8 mouse cellular contexts compared by ENCODE assay signal in the genomic region with DNA sequence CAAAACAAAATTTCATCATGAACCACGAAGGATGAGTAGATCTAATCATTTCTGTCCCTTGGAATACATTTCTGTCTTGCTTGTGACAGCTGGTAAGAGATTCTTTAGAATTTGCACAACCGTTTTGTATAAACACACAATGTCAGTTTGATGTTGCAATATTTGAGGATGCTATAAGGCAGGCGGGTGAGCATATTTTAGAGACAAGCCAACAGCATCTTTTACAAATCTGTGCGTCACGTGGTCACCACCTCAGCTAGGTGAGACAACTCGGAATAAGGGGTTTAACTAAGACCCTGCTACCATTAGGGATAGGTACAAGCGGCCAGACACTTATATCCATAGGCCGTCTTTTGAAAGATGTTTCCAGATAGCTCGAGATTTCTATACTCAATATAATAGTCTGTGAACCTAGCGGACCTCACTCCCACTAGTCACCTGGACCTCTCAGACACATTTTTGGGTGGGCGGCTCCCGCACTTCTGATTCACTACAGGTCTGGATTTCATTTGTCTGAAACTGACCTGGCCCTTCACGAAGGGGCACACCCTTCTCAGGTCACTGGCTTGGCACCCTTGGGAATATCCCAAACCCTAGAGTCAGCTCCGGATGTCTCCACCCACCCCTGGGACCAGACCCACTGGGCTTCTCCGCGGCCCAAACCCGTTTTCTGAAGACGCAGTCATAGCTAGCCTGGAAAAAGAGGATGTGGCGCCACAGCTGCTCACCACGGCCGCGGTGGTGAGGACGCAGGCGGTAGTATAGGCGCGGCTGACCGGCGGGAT. TPM values are rescaled to one million over a fixed set of nuclear protein-coding genes. Genes with fewer than 3 reads are reported as not detected.
DNase-seq lines count a peak whose midpoint lies in the region; ATAC-seq lines count a peak whose summit lies in the region.

No protein-coding gene starts in this region.

- H3K4me3 ChIP-seq in erythroblast, embryonic 14.5 days (replicated peaks): peak overlapping the region; percentile 93
- peak overlapping the region; percentile 78 for H3K4me3 ChIP-seq in neural tube, embryonic 11.5 days (ENCODE audit: low read depth, low read length)
- H3K4me3 ChIP-seq in limb, embryonic 10.5 days: peak overlapping the region; percentile 79
- peak overlapping the region; percentile 89 for H3K4me3 ChIP-seq in stomach, embryonic 14.5 days (ENCODE audit: low read depth, low read length)

- H3K27ac ChIP-seq in neural tube, embryonic 11.5 days (ENCODE audit: low read depth, low read length): 0 out of 2 replicates have a peak overlapping the region, but pooled peaks have one; percentile 68
- H3K27ac ChIP-seq in limb, embryonic 10.5 days: peak overlapping the region; percentile 96
- peak overlapping the region; percentile 56 for H3K27ac ChIP-seq in stomach, embryonic 14.5 days (ENCODE audit: low read length)

- peak overlapping the region; percentile 50 for H3K4me2 ChIP-seq in neural tube, embryonic 11.5 days (ENCODE audit: low read depth)
- H3K4me2 ChIP-seq in stomach, embryonic 14.5 days (replicated peaks; ENCODE audit: low read depth, low read length): peak overlapping the region; percentile 54

- peaks cover 56% of the 10 kb centered on the region for H3K36me3 ChIP-seq in erythroblast, embryonic 14.5 days (ENCODE audit: control insufficient read depth)
- H3K36me3 ChIP-seq in neural tube, embryonic 11.5 days (ENCODE audit: control insufficient read depth, insufficient read depth, low read length): peaks cover 2% of the 10 kb centered on the region; the same call in 1 of the 2 replicates
- peaks cover 49% of the 10 kb centered on the region for H3K36me3 ChIP-seq in limb, embryonic 10.5 days
- no peaks in the 10 kb centered on the region; the same call in 1 of the 2 replicates for H3K36me3 ChIP-seq in stomach, embryonic 14.5 days (ENCODE audit: control insufficient read depth, insufficient read depth, low read length)

- peak overlapping the region; percentile 93 for H3K9ac ChIP-seq in neural tube, embryonic 11.5 days (ENCODE audit: low read length)
- peak overlapping the region; percentile 67 for H3K9ac ChIP-seq in stomach, embryonic 14.5 days (replicated peaks; ENCODE audit: low read depth, low read length)

- no peak for DNase-seq in neural tube, embryonic 11.5 days (ENCODE audit: low spot score)
- no peak for DNase-seq in neural tube, embryonic 10.5 days (ENCODE audit: extremely low spot score, low spot score)
- DNase-seq in limb, embryonic 10.5 days (ENCODE audit: low spot score): no peak
- DNase-seq in thymus, adult 18-20 months: no peak
- no peak for DNase-seq in cerebellum, postnatal 10 days

- 6% methylated on average over 28 of the region's 28 CpGs for WGBS in neural tube, embryonic 11.5 days
- 5% methylated on average over 28 of the region's 28 CpGs for WGBS in limb, embryonic 10.5 days
- WGBS in stomach, embryonic 14.5 days: 5% methylated on average over 28 of the region's 28 CpGs

- no peak for ATAC-seq in erythroblast, adult 5-6 weeks (replicated peaks; ENCODE audit: low FRiP score, poor library complexity, severe bottlenecking)
- ATAC-seq in neural tube, embryonic 11.5 days (ENCODE audit: insufficient read depth, low FRiP score, low TSS enrichment): peak; percentile 29
- peak; percentile 8 for ATAC-seq in stomach, embryonic 14.5 days (ENCODE audit: insufficient number of reproducible peaks, insufficient read depth, low FRiP score, low read depth)

- H3K4me1 ChIP-seq in erythroblast, embryonic 14.5 days (ENCODE audit: control insufficient read depth): peaks cover 50% of the 10 kb centered on the region
- peaks cover 9% of the 10 kb centered on the region; the same call in 1 of the 2 replicates for H3K4me1 ChIP-seq in neural tube, embryonic 11.5 days (ENCODE audit: control insufficient read depth, insufficient read depth, low read length)
- H3K4me1 ChIP-seq in limb, embryonic 10.5 days: peaks cover 23% of the 10 kb centered on the region
- peaks cover 22% of the 10 kb centered on the region for H3K4me1 ChIP-seq in stomach, embryonic 14.5 days (ENCODE audit: control insufficient read depth, insufficient read depth, low read length)

- no peaks in the 10 kb centered on the region for H3K27me3 ChIP-seq in erythroblast, embryonic 14.5 days (ENCODE audit: control insufficient read depth)
- no peaks in the 10 kb centered on the region for H3K27me3 ChIP-seq in neural tube, embryonic 11.5 days (ENCODE audit: control insufficient read depth, insufficient read depth, low read length)
- H3K27me3 ChIP-seq in limb, embryonic 10.5 days (ENCODE audit: low read depth, poor library complexity, severe bottlenecking): no peaks in the 10 kb centered on the region
- H3K27me3 ChIP-seq in stomach, embryonic 14.5 days (ENCODE audit: control insufficient read depth, insufficient read depth, low read length): no peaks in the 10 kb centered on the region

- no peaks in the 10 kb centered on the region for H3K9me3 ChIP-seq in erythroblast, embryonic 14.5 days (ENCODE audit: control insufficient read depth, low read length)
- H3K9me3 ChIP-seq in neural tube, embryonic 11.5 days (ENCODE audit: control insufficient read depth, low read length): no peaks in the 10 kb centered on the region
- no peaks in the 10 kb centered on the region for H3K9me3 ChIP-seq in limb, embryonic 10.5 days (replicated peaks)
- no peaks in the 10 kb centered on the region for H3K9me3 ChIP-seq in stomach, embryonic 14.5 days (ENCODE audit: control insufficient read depth, low read depth, low read length)

RNA-seq across cellular contexts. Expression of gene Mis12, which starts 0.8 kb away (rescaled TPM):
- polyA plus RNA-seq in erythroblast, embryonic 14.5 days (2012): 0.35 and 0.60 TPM in 2 replicates
- total RNA-seq in erythroblast, adult 5-6 weeks (2015; ENCODE audit: low replicate concordance): 10.0 and 14.6 TPM in 2 replicates
- total RNA-seq in erythroblast, adult 5-6 weeks (2017; ENCODE audit: low replicate concordance): 18.7 and 20.6 TPM in 2 replicates
- polyA plus RNA-seq in neural tube, embryonic 11.5 days (2014; fragmentation: Nextera tagmentation; extraction: Ambion mirVana): 44.8 and 51.8 TPM in 2 replicates
- polyA plus RNA-seq in limb, embryonic 10.5 days (2016; fragmentation: Nextera tagmentation; extraction: Ambion mirVana): 56.2 and 65.1 TPM in 2 replicates
- 29.9 and 34.0 TPM in 2 replicates for polyA plus RNA-seq in stomach, embryonic 14.5 days (2014; fragmentation: Nextera tagmentation; extraction: Ambion mirVana)

RNA-seq across cellular contexts. Expression of gene Derl2, which starts 1.0 kb away (rescaled TPM):
- 1.4 and 3.1 TPM in 2 replicates for polyA plus RNA-seq in erythroblast, embryonic 14.5 days (2012)
- total RNA-seq in erythroblast, adult 5-6 weeks (2015; ENCODE audit: low replicate concordance): 11.0 and 11.7 TPM in 2 replicates
- total RNA-seq in erythroblast, adult 5-6 weeks (2017; ENCODE audit: low replicate concordance): 6.1 and 8.6 TPM in 2 replicates
- polyA plus RNA-seq in neural tube, embryonic 11.5 days (2014; fragmentation: Nextera tagmentation; extraction: Ambion mirVana): 37.8 and 42.3 TPM in 2 replicates
- polyA plus RNA-seq in limb, embryonic 10.5 days (2016; fragmentation: Nextera tagmentation; extraction: Ambion mirVana): 34.4 and 34.7 TPM in 2 replicates
- polyA plus RNA-seq in stomach, embryonic 14.5 days (2014; fragmentation: Nextera tagmentation; extraction: Ambion mirVana): 42.6 and 43.3 TPM in 2 replicates

RNA-seq across cellular contexts. Expression of gene Dhx33, which starts 14.4 kb away (rescaled TPM):
- polyA plus RNA-seq in erythroblast, embryonic 14.5 days (2012): 0.11 and 0.27 TPM in 2 replicates
- 2.3 and 3.3 TPM in 2 replicates for total RNA-seq in erythroblast, adult 5-6 weeks (2015; ENCODE audit: low replicate concordance)
- total RNA-seq in erythroblast, adult 5-6 weeks (2017; ENCODE audit: low replicate concordance): 5.6 and 6.6 TPM in 2 replicates
- polyA plus RNA-seq in neural tube, embryonic 11.5 days (2014; fragmentation: Nextera tagmentation; extraction: Ambion mirVana): 21.8 and 22.2 TPM in 2 replicates
- 34.1 and 36.6 TPM in 2 replicates for polyA plus RNA-seq in limb, embryonic 10.5 days (2016; fragmentation: Nextera tagmentation; extraction: Ambion mirVana)
- 20.8 and 22.7 TPM in 2 replicates for polyA plus RNA-seq in stomach, embryonic 14.5 days (2014; fragmentation: Nextera tagmentation; extraction: Ambion mirVana)

RNA-seq across cellular contexts. Expression of gene 6330403K07Rik, which starts 14.7 kb away (rescaled TPM):
- polyA plus RNA-seq in erythroblast, embryonic 14.5 days (2012): 0.02 TPM in 1 of 2 replicates, not detected in the other
- not detected in 2 replicates for total RNA-seq in erythroblast, adult 5-6 weeks (2015; ENCODE audit: low replicate concordance)
- not detected in 2 replicates for total RNA-seq in erythroblast, adult 5-6 weeks (2017; ENCODE audit: low replicate concordance)
- polyA plus RNA-seq in neural tube, embryonic 11.5 days (2014; fragmentation: Nextera tagmentation; extraction: Ambion mirVana): 101 and 105 TPM in 2 replicates
- polyA plus RNA-seq in limb, embryonic 10.5 days (2016; fragmentation: Nextera tagmentation; extraction: Ambion mirVana): 93.7 and 190 TPM in 2 replicates
- polyA plus RNA-seq in stomach, embryonic 14.5 days (2014; fragmentation: Nextera tagmentation; extraction: Ambion mirVana): 58.5 and 58.8 TPM in 2 replicates

RNA-seq across cellular contexts. Expression of gene C1qbp, which starts 35.8 kb away (rescaled TPM):
- 16.1 and 18.2 TPM in 2 replicates for polyA plus RNA-seq in erythroblast, embryonic 14.5 days (2012)
- total RNA-seq in erythroblast, adult 5-6 weeks (2015; ENCODE audit: low replicate concordance): 72.8 and 93.0 TPM in 2 replicates
- 10.1 and 11.7 TPM in 2 replicates for total RNA-seq in erythroblast, adult 5-6 weeks (2017; ENCODE audit: low replicate concordance)
- 247 and 255 TPM in 2 replicates for polyA plus RNA-seq in neural tube, embryonic 11.5 days (2014; fragmentation: Nextera tagmentation; extraction: Ambion mirVana)
- 325 and 420 TPM in 2 replicates for polyA plus RNA-seq in limb, embryonic 10.5 days (2016; fragmentation: Nextera tagmentation; extraction: Ambion mirVana)
- polyA plus RNA-seq in stomach, embryonic 14.5 days (2014; fragmentation: Nextera tagmentation; extraction: Ambion mirVana): 210 and 227 TPM in 2 replicates

Comparison
In these comparisons a context has a peak if more than half of its experiments do, and no peak if none do; other contexts are left out.
1. RNA of gene Mis12, which starts 0.8 kb away (polyA plus RNA-seq): 56.2 to 65.1 TPM in limb, embryonic 10.5 days, 44.8 to 51.8 TPM in neural tube, embryonic 11.5 days and 29.9 to 34.0 TPM in stomach, embryonic 14.5 days; 0.35 to 0.60 TPM in erythroblast, embryonic 14.5 days; every median in the first group is over 10 times any median in the second.
2. RNA of gene Dhx33, which starts 14.4 kb away (polyA plus RNA-seq): 34.1 to 36.6 TPM in limb, embryonic 10.5 days, 20.8 to 22.7 TPM in stomach, embryonic 14.5 days and 21.8 to 22.2 TPM in neural tube, embryonic 11.5 days; 0.11 to 0.27 TPM in erythroblast, embryonic 14.5 days; every median in the first group is over 10 times any median in the second.
3. Peak in every context shown above with its lines, with median percentiles within 50 percentile points of each other: H3K4me3 ChIP-seq and H3K27ac ChIP-seq.